Mouse (Mus musculus) CH12.LX (cell line): ENCODE measurements around the gene Olfr1206. TPM values are rescaled to one million over a fixed set of nuclear protein-coding genes. Genes with fewer than 3 reads are reported as not detected.

ENCODE experiments used
- DNase-seq: peaks from one replicate; pipeline ENCODE4 v3.0.0-alpha.2; 2013; ENCODE audit errors: extremely low read depth
- H3K27ac ChIP-seq: 2 replicates; pipeline ENCODE4 v1.5.1; 2012; ENCODE audit warnings: low read depth, mild to moderate bottlenecking, control low read depth, moderate library complexity; ENCODE audit not compliant: insufficient read depth
- H3K27me3 ChIP-seq: replicated peaks from 2 replicates; pipeline ENCODE3; 2012; ENCODE audit warnings: inconsistent platforms
- H3K36me3 ChIP-seq, 2 experiments: replicated peaks in 1 of 2; 2 replicates each; pipeline versions ENCODE3 to v1.6.1; 2012; ENCODE audit warnings: inconsistent platforms in 1 of 2, low read length in 1 of 2, mild to moderate bottlenecking in 1 of 2, mixed read lengths in 1 of 2, moderate library complexity in 1 of 2; ENCODE audit not compliant: control insufficient read depth in 1 of 2, insufficient read depth in 1 of 2
- H3K4me1 ChIP-seq, 2 experiments: 2 replicates each; pipeline ENCODE4 v1.6.1; 2012; ENCODE audit warnings: inconsistent platforms in 1 of 2, moderate library complexity in 1 of 2; ENCODE audit not compliant: insufficient read depth in 2 of 2, control insufficient read depth in 1 of 2
- H3K4me2 ChIP-seq: 2 replicates; pipeline ENCODE4 v1.6.1; 2012; ENCODE audit warnings: low read depth, mild to moderate bottlenecking, control low read depth; ENCODE audit not compliant: poor library complexity, insufficient read depth, severe bottlenecking
- H3K4me3 ChIP-seq, 3 experiments: fragments of 150-350 bp in 1 of 3; sonication (generic) in 1 of 3; replicated peaks in 1 of 3; 2 replicates each; pipeline versions ENCODE3 to v1.5.1; 2011 to 2012; ENCODE audit warnings: low read depth in 2 of 3, low read length in 2 of 3, mild to moderate bottlenecking in 2 of 3, moderate library complexity in 2 of 3, control low read depth in 1 of 3, improper control_type of control experiment in 1 of 3, inconsistent platforms in 1 of 3, mixed read lengths in 1 of 3; ENCODE audit not compliant: poor library complexity in 1 of 3
- H3K79me2 ChIP-seq: replicated peaks from 2 replicates; pipeline ENCODE4 v1.6.1; 2012; ENCODE audit warnings: mild to moderate bottlenecking, moderate library complexity; ENCODE audit not compliant: control insufficient read depth, poor library complexity, insufficient read depth, severe bottlenecking; ENCODE audit errors: extremely low read depth
- H3K9ac ChIP-seq: 2 replicates; pipeline ENCODE4 v1.6.1; 2012; ENCODE audit warnings: low read depth, mild to moderate bottlenecking, control low read depth, moderate library complexity; ENCODE audit not compliant: insufficient read depth
- H3K9me3 ChIP-seq: replicated peaks from 2 replicates; pipeline ENCODE3; 2012; ENCODE audit warnings: low read length, inconsistent platforms, mixed read lengths
- HCFC1 ChIP-seq: IDR thresholded peaks from 2 replicates; pipeline ENCODE4 v1.6.1; 2012; ENCODE audit warnings: low read depth, mild to moderate bottlenecking, inconsistent platforms, low read length, improper control_type of control experiment
- MAFK ChIP-seq: IDR thresholded peaks from 2 replicates; pipeline ENCODE4 v1.6.1; 2011; ENCODE audit warnings: low read length, improper control_type of control experiment; ENCODE audit not compliant: insufficient replicate concordance
- MEF2A ChIP-seq: IDR thresholded peaks from 2 replicates; pipeline ENCODE4 v1.6.1; 2014; ENCODE audit warnings: low read depth, mild to moderate bottlenecking, inconsistent platforms, low read length, improper control_type of control experiment, borderline replicate concordance
- POLR2AphosphoS2 ChIP-seq: IDR thresholded peaks from 2 replicates; pipeline ENCODE4 v1.6.1; 2011; ENCODE audit warnings: low read depth, low read length, improper control_type of control experiment
- RAD21 ChIP-seq: IDR thresholded peaks from 2 replicates; pipeline ENCODE4 v1.6.1; 2011; ENCODE audit warnings: low read depth, mild to moderate bottlenecking, low read length, improper control_type of control experiment, moderate library complexity
- SIN3A ChIP-seq: IDR thresholded peaks from 2 replicates; pipeline ENCODE4 v1.6.1; 2012; ENCODE audit warnings: low read length, improper control_type of control experiment, inconsistent platforms
- TCF12 ChIP-seq: IDR thresholded peaks from 2 replicates; pipeline ENCODE4 v1.6.1; 2014; ENCODE audit warnings: low read depth, mild to moderate bottlenecking, inconsistent platforms, low read length, improper control_type of control experiment
- UBTF ChIP-seq: IDR thresholded peaks from 2 replicates; pipeline ENCODE4 v1.6.1; 2012; ENCODE audit warnings: low read depth, mild to moderate bottlenecking, inconsistent platforms, low read length, improper control_type of control experiment, moderate library complexity
- ZNF384 ChIP-seq: IDR thresholded peaks from 2 replicates; pipeline ENCODE4 v1.6.1; 2012; ENCODE audit warnings: low read depth, low read length, improper control_type of control experiment, inconsistent platforms
- dilution Hi-C: fragments of 300-500 bp; cut with MboI; formaldehyde crosslinking; loops from 2 replicates; pipeline ENCODE4 v1.14.3; 2020; ENCODE audit warnings: low sequenced_read_pairs; ENCODE audit not compliant: extremely low pct_unique_long_range_greater_than_20kb, extremely low pct_ligation_motif_present
- in situ Hi-C: fragments of 300-500 bp; cut with MboI; formaldehyde crosslinking; loops from 3 replicates; pipeline ENCODE4 v1.14.3; 2019; ENCODE audit warnings: low sequenced_read_pairs, low pct_ligation_motif_present, low pct_unique_long_range_greater_than_20kb, mixed read lengths
- polyA plus RNA-seq: library from polyadenylated mRNA; unstranded; fragments of >175 nt; gene quantifications from 2 replicates; pipeline ENCODE4 v1.2.1, GENCODE M21; 2012; ENCODE audit warnings: low read depth; ENCODE audit not compliant: insufficient read length
- total RNA-seq, 2 experiments: library from RNA; depleted of rRNA; stranded (reverse); fragments of 300-350 nt in 1 of 2; fragments of >200 nt in 1 of 2; gene quantifications; 2 replicates each; pipeline ENCODE4 v1.2.3; 2012 to 2014

Gene Olfr1206
- total and polyA plus RNA-seq, 3 experiments: not detected

- dilution Hi-C loops: no loop called here
- no peaks in the 10 kb centered on the region for H3K27me3 ChIP-seq
- no peak for DNase-seq
- no peaks in the 10 kb centered on the region for H3K36me3 ChIP-seq
- peaks cover 12% of the 10 kb centered on the region for H3K9me3 ChIP-seq
- H3K4me3 ChIP-seq: no peak within 1 kb of the TSS
- H3K79me2 ChIP-seq: no peaks in the 10 kb centered on the region
- no peak for TF ChIP-seq MEF2A
- no peak for TF ChIP-seq HCFC1
- no peak for TF ChIP-seq TCF12
- TF ChIP-seq MAFK: no peak
- no peak for TF ChIP-seq SIN3A
- no peak for TF ChIP-seq ZNF384
- TF ChIP-seq UBTF: no peak
- TF ChIP-seq POLR2AphosphoS2: no peak
- no peak for TF ChIP-seq RAD21
- H3K4me2 ChIP-seq: no peak within 1 kb of the TSS
- no peak within 1 kb of the TSS for H3K27ac ChIP-seq
- no peaks in the 10 kb centered on the region for H3K4me1 ChIP-seq
- in situ Hi-C loops: no loop called here
- no peak within 1 kb of the TSS for H3K9ac ChIP-seq
Observed at GRCm38 (mm10) chr2:88915057-88915456, 52.0 kb downstream of the Olfr1206 start, which contains the start of gene Olfr1209. TSS of gene Olfr1209 (minus strand) at chr2:88915157.

Other genes starting within 250 kb of the Olfr1206 start
Only the 20 nearest of the 25 such genes appear.
- gene Olfr1193, start 187.6 kb upstream of the Olfr1206 start, total RNA-seq (2012; rRNA removed): not detected in 2 replicates
- gene Olfr1193, start 187.6 kb upstream of the Olfr1206 start, total RNA-seq (2014; rRNA removed): not detected in 2 replicates
- gene Olfr1193, start 187.6 kb upstream of the Olfr1206 start, polyA plus RNA-seq: not detected in 2 replicates
- not detected in 2 replicates for gene Olfr1195, start 174.0 kb upstream of the Olfr1206 start, total RNA-seq (2012; rRNA removed)
- gene Olfr1195, start 174.0 kb upstream of the Olfr1206 start, total RNA-seq (2014; rRNA removed): not detected in 2 replicates
- gene Olfr1195, start 174.0 kb upstream of the Olfr1206 start, polyA plus RNA-seq: not detected in 2 replicates
- gene Olfr1196, start 158.6 kb upstream of the Olfr1206 start, total RNA-seq (2012; rRNA removed): not detected in 2 replicates
- gene Olfr1196, start 158.6 kb upstream of the Olfr1206 start, total RNA-seq (2014; rRNA removed): not detected in 2 replicates
- not detected in 2 replicates for gene Olfr1196, start 158.6 kb upstream of the Olfr1206 start, polyA plus RNA-seq
- gene Olfr1197, start 130.9 kb upstream of the Olfr1206 start, total RNA-seq (2012; rRNA removed): not detected in 2 replicates
- not detected in 2 replicates for gene Olfr1197, start 130.9 kb upstream of the Olfr1206 start, total RNA-seq (2014; rRNA removed)
- not detected in 2 replicates for gene Olfr1197, start 130.9 kb upstream of the Olfr1206 start, polyA plus RNA-seq
- not detected in 2 replicates for gene Olfr1198, start 111.9 kb upstream of the Olfr1206 start, total RNA-seq (2012; rRNA removed)
- gene Olfr1198, start 111.9 kb upstream of the Olfr1206 start, total RNA-seq (2014; rRNA removed): not detected in 2 replicates
- not detected in 2 replicates for gene Olfr1198, start 111.9 kb upstream of the Olfr1206 start, polyA plus RNA-seq
- not detected in 2 replicates for gene Olfr1199, start 102.8 kb upstream of the Olfr1206 start, total RNA-seq (2012; rRNA removed)
- not detected in 2 replicates for gene Olfr1199, start 102.8 kb upstream of the Olfr1206 start, total RNA-seq (2014; rRNA removed)
- not detected in 2 replicates for gene Olfr1199, start 102.8 kb upstream of the Olfr1206 start, polyA plus RNA-seq
- gene Olfr1200, start 92.7 kb upstream of the Olfr1206 start, total RNA-seq (2012; rRNA removed): not detected in 2 replicates
- gene Olfr1200, start 92.7 kb upstream of the Olfr1206 start, total RNA-seq (2014; rRNA removed): not detected in 2 replicates
- gene Olfr1200, start 92.7 kb upstream of the Olfr1206 start, polyA plus RNA-seq: not detected in 2 replicates
- gene Olfr1201, start 70.2 kb upstream of the Olfr1206 start, total RNA-seq (2012; rRNA removed): not detected in 2 replicates
- gene Olfr1201, start 70.2 kb upstream of the Olfr1206 start, total RNA-seq (2014; rRNA removed): not detected in 2 replicates
- gene Olfr1201, start 70.2 kb upstream of the Olfr1206 start, polyA plus RNA-seq: not detected in 2 replicates
- not detected in 2 replicates for gene Olfr1202, start 48.7 kb upstream of the Olfr1206 start, total RNA-seq (2012; rRNA removed)
- gene Olfr1202, start 48.7 kb upstream of the Olfr1206 start, total RNA-seq (2014; rRNA removed): not detected in 2 replicates
- gene Olfr1202, start 48.7 kb upstream of the Olfr1206 start, polyA plus RNA-seq: not detected in 2 replicates
- not detected in 2 replicates for gene Olfr1205, start 33.5 kb upstream of the Olfr1206 start, total RNA-seq (2012; rRNA removed)
- not detected in 2 replicates for gene Olfr1205, start 33.5 kb upstream of the Olfr1206 start, total RNA-seq (2014; rRNA removed)
- not detected in 2 replicates for gene Olfr1205, start 33.5 kb upstream of the Olfr1206 start, polyA plus RNA-seq
- not detected in 2 replicates for gene Olfr1204, start 13.9 kb upstream of the Olfr1206 start, total RNA-seq (2012; rRNA removed)
- not detected in 2 replicates for gene Olfr1204, start 13.9 kb upstream of the Olfr1206 start, total RNA-seq (2014; rRNA removed)
- not detected in 2 replicates for gene Olfr1204, start 13.9 kb upstream of the Olfr1206 start, polyA plus RNA-seq
- not detected in 2 replicates for gene Olfr1208, start 39.1 kb downstream of the Olfr1206 start, total RNA-seq (2012; rRNA removed)
- not detected in 2 replicates for gene Olfr1208, start 39.1 kb downstream of the Olfr1206 start, total RNA-seq (2014; rRNA removed)
- not detected in 2 replicates for gene Olfr1208, start 39.1 kb downstream of the Olfr1206 start, polyA plus RNA-seq
- not detected in 2 replicates for gene Olfr1209, start 51.9 kb downstream of the Olfr1206 start, total RNA-seq (2012; rRNA removed)
- gene Olfr1209, start 51.9 kb downstream of the Olfr1206 start, total RNA-seq (2014; rRNA removed): not detected in 2 replicates
- not detected in 2 replicates for gene Olfr1209, start 51.9 kb downstream of the Olfr1206 start, polyA plus RNA-seq
- not detected in 2 replicates for gene Olfr1211, start 74.9 kb downstream of the Olfr1206 start, total RNA-seq (2012; rRNA removed)
- gene Olfr1211, start 74.9 kb downstream of the Olfr1206 start, total RNA-seq (2014; rRNA removed): not detected in 2 replicates
- not detected in 2 replicates for gene Olfr1211, start 74.9 kb downstream of the Olfr1206 start, polyA plus RNA-seq
- gene Olfr1212, start 90.7 kb downstream of the Olfr1206 start, total RNA-seq (2012; rRNA removed): not detected in 2 replicates
- gene Olfr1212, start 90.7 kb downstream of the Olfr1206 start, total RNA-seq (2014; rRNA removed): not detected in 2 replicates
- gene Olfr1212, start 90.7 kb downstream of the Olfr1206 start, polyA plus RNA-seq: not detected in 2 replicates
- not detected in 2 replicates for gene Gm13762, start 117.0 kb downstream of the Olfr1206 start, total RNA-seq (2012; rRNA removed)
- gene Gm13762, start 117.0 kb downstream of the Olfr1206 start, total RNA-seq (2014; rRNA removed): not detected in 2 replicates
- gene Gm13762, start 117.0 kb downstream of the Olfr1206 start, polyA plus RNA-seq: not detected in 2 replicates
- not detected in 2 replicates for gene Olfr1214, start 129.4 kb downstream of the Olfr1206 start, total RNA-seq (2012; rRNA removed)
- gene Olfr1214, start 129.4 kb downstream of the Olfr1206 start, total RNA-seq (2014; rRNA removed): not detected in 2 replicates
- not detected in 2 replicates for gene Olfr1214, start 129.4 kb downstream of the Olfr1206 start, polyA plus RNA-seq
- not detected in 2 replicates for gene Olfr1215, start 143.7 kb downstream of the Olfr1206 start, total RNA-seq (2012; rRNA removed)
- not detected in 2 replicates for gene Olfr1215, start 143.7 kb downstream of the Olfr1206 start, total RNA-seq (2014; rRNA removed)
- not detected in 2 replicates for gene Olfr1215, start 143.7 kb downstream of the Olfr1206 start, polyA plus RNA-seq
- gene Olfr1216, start 155.1 kb downstream of the Olfr1206 start, total RNA-seq (2012; rRNA removed): not detected in 2 replicates
- gene Olfr1216, start 155.1 kb downstream of the Olfr1206 start, total RNA-seq (2014; rRNA removed): not detected in 2 replicates
- gene Olfr1216, start 155.1 kb downstream of the Olfr1206 start, polyA plus RNA-seq: not detected in 2 replicates
- not detected in 2 replicates for gene Olfr1217, start 168.8 kb downstream of the Olfr1206 start, total RNA-seq (2012; rRNA removed)
- gene Olfr1217, start 168.8 kb downstream of the Olfr1206 start, total RNA-seq (2014; rRNA removed): not detected in 2 replicates
- gene Olfr1217, start 168.8 kb downstream of the Olfr1206 start, polyA plus RNA-seq: not detected in 2 replicates